Mouse (Mus musculus): Measurements from ENCODE around the gene Foxp1.

DNA sequence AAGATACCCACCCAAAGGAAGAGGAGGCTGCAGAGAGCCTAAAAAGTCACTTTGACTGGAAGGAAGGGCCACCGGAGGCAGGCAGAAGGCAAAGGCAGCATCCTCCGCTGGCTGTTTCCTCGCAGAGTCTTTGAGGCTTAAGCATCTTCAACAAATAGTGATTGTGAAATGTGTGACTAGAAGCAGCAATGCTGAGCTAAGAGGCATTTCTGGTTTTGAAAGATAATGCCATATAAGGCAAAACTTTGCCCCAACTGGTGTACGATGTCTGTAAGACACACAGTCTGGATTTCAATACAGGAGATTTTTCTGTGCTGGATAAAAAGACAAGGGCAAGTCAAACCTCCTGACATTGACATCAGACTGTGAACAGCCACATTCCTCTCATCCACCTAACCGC is 51.6 kb downstream of the Foxp1 start:
- no peak for TF ChIP-seq CTCF (IDR thresholded peaks at IDR 0.05; ENCODE audit: borderline replicate concordance, control insufficient read depth, extremely low read depth, insufficient read depth, low read length, poor library complexity)
- no peak for TF ChIP-seq POLR2A (IDR thresholded peaks at IDR 0.05; ENCODE audit: control insufficient read depth, extremely low read depth, insufficient read depth, low read length, poor library complexity)
